Mouse (Mus musculus): ENCODE data around the gene Txn1. TPM values are rescaled to one million over a fixed set of nuclear protein-coding genes. Genes with fewer than 3 reads are reported as not detected.

Gene Txn1
- 50.6 to 66.3 TPM (median 57.9 TPM) in 4 replicates for total RNA-seq (2023; ENCODE audit: inconsistent age)

DNA sequence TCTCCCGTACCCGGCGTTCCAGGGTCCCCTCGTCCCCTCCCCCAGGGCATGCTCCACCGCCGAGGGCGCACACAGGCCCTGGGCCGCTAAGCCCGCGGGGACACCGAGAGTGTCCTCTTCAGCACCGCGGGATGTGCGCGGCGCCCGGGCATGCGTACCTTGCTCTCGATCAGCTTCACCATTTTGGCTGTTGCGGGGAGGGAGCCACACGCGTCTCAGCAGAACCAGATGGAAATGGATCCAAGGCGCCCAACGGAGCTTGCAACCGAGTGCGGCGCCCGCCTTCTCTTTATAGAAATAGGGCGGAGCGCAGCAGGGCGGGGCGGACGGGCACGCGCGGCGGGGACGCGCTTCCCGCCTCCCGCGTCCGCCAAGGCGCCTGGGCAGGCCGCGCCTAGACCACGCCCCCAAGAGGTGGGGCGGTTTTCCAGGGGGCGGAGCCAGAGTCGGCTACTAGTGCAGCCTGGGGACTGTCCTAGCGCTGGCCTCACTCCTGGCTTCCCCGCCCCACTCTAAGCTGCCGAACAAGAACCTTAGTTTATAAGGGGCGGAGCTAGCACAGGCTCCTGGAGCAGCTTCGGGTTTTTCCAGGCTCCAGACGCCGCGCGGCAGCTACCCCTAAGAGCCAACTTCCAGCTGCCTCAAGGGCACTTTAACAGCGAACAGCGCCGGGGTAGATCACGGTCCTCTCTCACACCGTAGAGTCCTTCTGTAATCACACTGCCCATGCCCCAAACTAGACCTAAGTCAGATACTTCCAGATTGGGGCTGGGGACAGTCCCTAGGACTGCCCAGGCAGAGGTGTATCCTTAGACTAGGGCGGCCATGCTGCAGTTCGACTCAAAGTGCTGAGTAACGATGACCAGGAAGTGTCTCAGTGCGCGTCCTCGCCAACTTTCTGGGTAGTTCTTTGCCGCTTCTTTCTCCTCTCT is at the start of gene Txn1:
Gene Txn1, minus strand, starts transcription at position 383 of the 932 bp plus-strand sequence.

DNA sequence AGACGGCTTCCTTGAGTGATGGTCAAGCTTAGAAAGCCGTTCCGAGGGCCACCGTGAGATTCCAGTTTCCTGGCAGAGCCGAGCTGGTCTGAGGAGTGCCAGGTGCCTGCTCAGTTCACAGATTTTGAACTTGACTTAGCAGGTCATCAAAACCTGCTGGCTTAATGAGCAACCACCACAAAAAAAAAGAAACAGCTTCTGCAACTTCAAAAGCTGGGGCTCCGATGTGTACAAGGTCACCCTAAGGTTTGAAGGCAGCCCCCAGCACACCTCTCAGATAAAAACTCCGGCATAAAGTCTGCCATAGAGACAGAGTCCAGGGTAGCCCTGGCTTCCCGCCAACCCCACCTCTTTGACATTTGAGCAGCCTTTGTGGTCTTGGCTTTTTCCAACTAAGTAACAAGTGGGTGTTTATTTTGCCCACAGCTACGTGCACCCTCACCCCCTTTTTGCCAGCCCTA is 40.0 kb downstream of the Txn1 start, which contains the start of gene D630039A03Rik:
Gene D630039A03Rik, minus strand, starts transcription at position 97 of the 461 bp plus-strand sequence.

Other genes with a start within 250 kb of the Txn1 start
- 38.4 to 57.0 TPM (median 50.0 TPM) in 4 replicates for gene Akap2, start 238.8 kb downstream of the Txn1 start, total RNA-seq (2023; ENCODE audit: inconsistent age)
- gene D630039A03Rik, start 40.1 kb downstream of the Txn1 start, total RNA-seq (2023; ENCODE audit: inconsistent age), result not detected in 4 replicates
- gene Txndc8, start 52.7 kb upstream of the Txn1 start, total RNA-seq (2023; ENCODE audit: inconsistent age), result not detected in 4 replicates

Measured in B cell, adult (primary cell).